Comparison of ENCODE assay signal across 17 mouse cellular contexts in genomic region chr9:49514306-49514705, GRCm38 (mm10). TPM values are rescaled to one million over a fixed set of nuclear protein-coding genes. Genes with fewer than 3 reads are reported as not detected.
DNase-seq lines count a peak whose midpoint lies in the region; ATAC-seq and TF ChIP-seq lines count a peak whose summit lies in the region.
"Had no signal": no experiment of that assay in that cellular context is flagged by ENCODE, and none has a peak within 500 bp of the region (broad histone marks: within the 10 kb centered on the region; RNA-seq: fewer than 3 reads in every experiment).

No protein-coding gene starts in this region.

- H3K4me2 ChIP-seq in intestine, embryonic 16.5 days (ENCODE audit: low read depth, low read length): no peak overlapping the region
- no peak overlapping the region for H3K4me2 ChIP-seq in kidney, postnatal 0 days (ENCODE audit: low read length)
- no peak overlapping the region for H3K4me2 ChIP-seq in neural tube, embryonic 15.5 days
- H3K4me2 ChIP-seq in midbrain, embryonic 16.5 days (ENCODE audit: low read length): no peak overlapping the region
- no peak overlapping the region for H3K4me2 ChIP-seq in forebrain, embryonic 14.5 days (ENCODE audit: low read length)
- H3K4me2 ChIP-seq: embryonic facial prominence, embryonic 12.5 days; heart, embryonic 12.5 days had no signal

- TF ChIP-seq POLR2A in kidney, adult 2 months (IDR thresholded peaks at IDR 0.05; ENCODE audit: low read depth, low read length): no peak

- H3K4me1 ChIP-seq in kidney, adult 2 months (ENCODE audit: control insufficient read depth, insufficient read depth, low read length): no peaks in the 10 kb centered on the region
- no peaks in the 10 kb centered on the region for H3K4me1 ChIP-seq in intestine, embryonic 16.5 days (ENCODE audit: control insufficient read depth, insufficient read depth, low read length)
- no peaks in the 10 kb centered on the region for H3K4me1 ChIP-seq in kidney, postnatal 0 days (replicated peaks; ENCODE audit: insufficient read depth, low read length)
- H3K4me1 ChIP-seq in neural tube, embryonic 15.5 days: no peaks in the 10 kb centered on the region
- no peaks in the 10 kb centered on the region for H3K4me1 ChIP-seq in midbrain, embryonic 16.5 days (ENCODE audit: control insufficient read depth, insufficient read depth, low read length)
- no peaks in the 10 kb centered on the region for H3K4me1 ChIP-seq in forebrain, embryonic 14.5 days (ENCODE audit: control insufficient read depth, insufficient read depth, low read length)
- H3K4me1 ChIP-seq: embryonic facial prominence, embryonic 12.5 days; heart, embryonic 12.5 days had no signal

- no peaks in the 10 kb centered on the region for H3K9me3 ChIP-seq in intestine, embryonic 16.5 days (ENCODE audit: control insufficient read depth, low read length)
- H3K9me3 ChIP-seq in kidney, postnatal 0 days (replicated peaks; ENCODE audit: low read length): no peaks in the 10 kb centered on the region
- no peaks in the 10 kb centered on the region for H3K9me3 ChIP-seq in neural tube, embryonic 15.5 days (replicated peaks)
- H3K9me3 ChIP-seq in midbrain, embryonic 16.5 days (replicated peaks; ENCODE audit: control insufficient read depth, low read length, poor library complexity, severe bottlenecking): no peaks in the 10 kb centered on the region
- no peaks in the 10 kb centered on the region for H3K9me3 ChIP-seq in forebrain, embryonic 14.5 days (replicated peaks; ENCODE audit: control insufficient read depth, low read length)
- H3K9me3 ChIP-seq: embryonic facial prominence, embryonic 12.5 days; heart, embryonic 12.5 days; hindbrain, embryonic 10.5 days had no signal

- ATAC-seq in intestine, embryonic 16.5 days: peak; percentile 52; the same call in 1 of the 2 replicates
- peak; percentile 91 for ATAC-seq in kidney, postnatal 0 days (replicated peaks; ENCODE audit: low FRiP score, low read depth)
- ATAC-seq in neural tube, embryonic 15.5 days (ENCODE audit: low FRiP score): no peak
- ATAC-seq in midbrain, embryonic 16.5 days: no peak
- ATAC-seq in forebrain, embryonic 14.5 days: no peak
- ATAC-seq: forebrain, embryonic 16.5 days had no signal

- H3K36me3 ChIP-seq in kidney, adult 2 months (ENCODE audit: control insufficient read depth, insufficient read depth, low read length): no peaks in the 10 kb centered on the region
- H3K36me3 ChIP-seq in intestine, embryonic 16.5 days (ENCODE audit: control insufficient read depth, insufficient read depth, low read length): no peaks in the 10 kb centered on the region; the same call in 1 of the 2 replicates
- H3K36me3 ChIP-seq in kidney, postnatal 0 days (ENCODE audit: insufficient read depth, low read length): peaks cover 14% of the 10 kb centered on the region; the same call in 1 of the 2 replicates
- H3K36me3 ChIP-seq in neural tube, embryonic 15.5 days: peaks cover 59% of the 10 kb centered on the region
- H3K36me3 ChIP-seq in midbrain, embryonic 16.5 days (ENCODE audit: control insufficient read depth, insufficient read depth, low read length): peaks cover 33% of the 10 kb centered on the region
- H3K36me3 ChIP-seq in forebrain, embryonic 14.5 days (ENCODE audit: control insufficient read depth, insufficient read depth, low read length): peaks cover 46% of the 10 kb centered on the region
- H3K36me3 ChIP-seq: embryonic facial prominence, embryonic 12.5 days had no signal

- H3K27me3 ChIP-seq in kidney, adult 2 months (replicated peaks; ENCODE audit: control insufficient read depth, insufficient read depth, low read length): no peaks in the 10 kb centered on the region
- no peaks in the 10 kb centered on the region for H3K27me3 ChIP-seq in intestine, embryonic 16.5 days (replicated peaks; ENCODE audit: control insufficient read depth, insufficient read depth, low read length)
- no peaks in the 10 kb centered on the region for H3K27me3 ChIP-seq in kidney, postnatal 0 days (ENCODE audit: insufficient read depth, low read length)
- no peaks in the 10 kb centered on the region for H3K27me3 ChIP-seq in neural tube, embryonic 15.5 days (replicated peaks)
- no peaks in the 10 kb centered on the region for H3K27me3 ChIP-seq in midbrain, embryonic 16.5 days (ENCODE audit: control insufficient read depth, insufficient read depth, low read depth, low read length)
- H3K27me3 ChIP-seq in forebrain, embryonic 14.5 days (replicated peaks; ENCODE audit: control insufficient read depth, insufficient read depth, low read length): no peaks in the 10 kb centered on the region
- H3K27me3 ChIP-seq: embryonic facial prominence, embryonic 12.5 days; heart, embryonic 12.5 days had no signal

- no peak overlapping the region for H3K9ac ChIP-seq in intestine, embryonic 16.5 days (ENCODE audit: low read depth, low read length)
- no peak overlapping the region for H3K9ac ChIP-seq in kidney, postnatal 0 days (ENCODE audit: low read depth, low read length)
- H3K9ac ChIP-seq in neural tube, embryonic 15.5 days (replicated peaks): no peak overlapping the region
- H3K9ac ChIP-seq in midbrain, embryonic 16.5 days (ENCODE audit: low read depth, low read length): no peak overlapping the region
- no peak overlapping the region for H3K9ac ChIP-seq in forebrain, embryonic 14.5 days (ENCODE audit: low read length)
- H3K9ac ChIP-seq: embryonic facial prominence, embryonic 12.5 days; heart, embryonic 12.5 days had no signal

- DNase-seq in kidney, adult 2 months: peak; percentile 76
- no peak for DNase-seq in kidney, adult 18-20 months
- peak; percentile 19 for DNase-seq in kidney, postnatal 0 days (ENCODE audit: low spot score)
- DNase-seq in kidney, postnatal 36 days: peak; percentile 54 to 68
- DNase-seq in forebrain, embryonic 14.5 days (ENCODE audit: low spot score): no peak
- DNase-seq: adrenal gland, postnatal 10 days; cerebellum, adult 11 months; cerebellum, adult 9-10 months; cerebellum, postnatal 25 days; gastrocnemius, postnatal 14 days had no signal

- no peak for TF ChIP-seq CTCF in kidney, adult 2 months (conservative IDR thresholded peaks at IDR 0.05; ENCODE audit: insufficient read depth, insufficient read length, low read depth, low read length)
- TF ChIP-seq CTCF in kidney, postnatal 0 days (IDR thresholded peaks at IDR 0.05; ENCODE audit: low read depth): no peak

- 47% methylated on average over 2 of the region's 2 CpGs for WGBS in kidney, adult 2 months
- 73% methylated on average over 2 of the region's 2 CpGs for whole genome bisulfite sequencing in intestine, embryonic 16.5 days
- WGBS in kidney, postnatal 0 days: 57% methylated on average over 2 of the region's 2 CpGs
- WGBS in neural tube, embryonic 15.5 days: 84% methylated on average over 2 of the region's 2 CpGs
- WGBS in midbrain, embryonic 16.5 days: 86% methylated on average over 2 of the region's 2 CpGs
- 75% methylated on average over 2 of the region's 2 CpGs for WGBS in forebrain, embryonic 14.5 days

- H3K27ac ChIP-seq in kidney, adult 2 months (ENCODE audit: insufficient read depth, low read depth, low read length): no peak overlapping the region
- H3K27ac ChIP-seq in intestine, embryonic 16.5 days (ENCODE audit: low read length): no peak overlapping the region
- H3K27ac ChIP-seq in kidney, postnatal 0 days: no peak overlapping the region
- no peak overlapping the region for H3K27ac ChIP-seq in neural tube, embryonic 15.5 days (replicated peaks)
- H3K27ac ChIP-seq in midbrain, embryonic 16.5 days (ENCODE audit: low read length): no peak overlapping the region
- no peak overlapping the region for H3K27ac ChIP-seq in forebrain, embryonic 14.5 days (ENCODE audit: low read depth, low read length)
- H3K27ac ChIP-seq: embryonic facial prominence, embryonic 12.5 days; hindbrain, embryonic 10.5 days had no signal

- no peak overlapping the region for H3K4me3 ChIP-seq in kidney, adult 2 months (ENCODE audit: insufficient read depth, low read depth, low read length)
- no peak overlapping the region for H3K4me3 ChIP-seq in intestine, embryonic 16.5 days (ENCODE audit: low read length)
- H3K4me3 ChIP-seq in kidney, postnatal 0 days (replicated peaks; ENCODE audit: low read depth, low read length): no peak overlapping the region
- no peak overlapping the region for H3K4me3 ChIP-seq in neural tube, embryonic 15.5 days (replicated peaks)
- H3K4me3 ChIP-seq in midbrain, embryonic 16.5 days (ENCODE audit: low read depth, low read length): no peak overlapping the region
- no peak overlapping the region for H3K4me3 ChIP-seq in forebrain, embryonic 14.5 days (ENCODE audit: low read depth, low read length)
- H3K4me3 ChIP-seq: embryonic facial prominence, embryonic 12.5 days; heart, embryonic 12.5 days; hindbrain, embryonic 10.5 days had no signal

RNA-seq across cellular contexts. Expression of gene Ttc12, which starts 28.3 kb away (rescaled TPM):
- polyA plus RNA-seq in kidney, adult 2 months (2012; rRNA removed): 3.8 and 4.1 TPM in 2 replicates
- polyA plus RNA-seq in intestine, embryonic 16.5 days (2015; fragmentation: Nextera tagmentation; extraction: Ambion mirVana): 0.80 and 0.87 TPM in 2 replicates
- 2.6 and 3.7 TPM in 2 replicates for polyA plus RNA-seq in kidney, postnatal 0 days (2015; fragmentation: Nextera tagmentation; extraction: Ambion mirVana)
- 1.8 and 2.5 TPM in 2 replicates for polyA plus RNA-seq in neural tube, embryonic 15.5 days (2015; fragmentation: Nextera tagmentation; extraction: Ambion mirVana)
- polyA plus RNA-seq in midbrain, embryonic 16.5 days (2015; fragmentation: Nextera tagmentation; extraction: Ambion mirVana): 1.7 and 1.9 TPM in 2 replicates
- 0.98 and 1.0 TPM in 2 replicates for polyA plus RNA-seq in forebrain, embryonic 14.5 days (2014; fragmentation: Nextera tagmentation; extraction: Ambion mirVana)

Comparison
In these comparisons a context has a peak if more than half of its experiments do, and no peak if none do; other contexts are left out.
1. DNase-seq: peak in kidney, adult 2 months (single experiment), kidney, postnatal 0 days (single experiment) and kidney, postnatal 36 days (2 of 2); none in kidney, adult 18-20 months (single experiment) and forebrain, embryonic 14.5 days (single experiment).
2. ATAC-seq: peak in intestine, embryonic 16.5 days (single experiment) and kidney, postnatal 0 days (single experiment); none in neural tube, embryonic 15.5 days (single experiment), midbrain, embryonic 16.5 days (single experiment) and forebrain, embryonic 14.5 days (single experiment).